Mouse (Mus musculus) lung, postnatal 25 days (tissue): ENCODE results near the gene Slc4a4.

ENCODE experiments used
- DNase-seq: peaks from one replicate; pipeline ENCODE4 v3.0.0; 2022; ENCODE audit warnings: low spot score

The Slc4a4 gene

GRCm38 (mm10) chr5:88886668-88887555 is at the start of gene Slc4a4:
Gene Slc4a4, plus strand, starts transcription at chr5:88886818.
- peak; percentile 37 for DNase-seq

GRCm38 (mm10) chr5:88840080-88840798 is 46.4 kb upstream of the Slc4a4 start:
- DNase-seq, result no peak

GRCm38 (mm10) chr5:88857311-88857710 is 29.3 kb upstream of the Slc4a4 start:
- DNase-seq, result no peak

- peak; percentile 4 for DNase-seq
Measured at GRCm38 (mm10) chr5:88857801-88858200, 28.8 kb upstream of the Slc4a4 start.

GRCm38 (mm10) chr5:88858226-88858625 is 28.4 kb upstream of the Slc4a4 start:
- no peak for DNase-seq

GRCm38 (mm10) chr5:88862163-88862562 is 24.5 kb upstream of the Slc4a4 start:
- no peak for DNase-seq

- no peak for DNase-seq
Measured at GRCm38 (mm10) chr5:88862794-88863193, 23.8 kb upstream of the Slc4a4 start.

- DNase-seq, result peak; percentile 39
Measured at GRCm38 (mm10) chr5:88884101-88884500, 2.5 kb upstream of the Slc4a4 start.

GRCm38 (mm10) chr5:88885503-88885902 is 1.1 kb upstream of the Slc4a4 start:
- DNase-seq, result no peak

- DNase-seq, result no peak
Measured at GRCm38 (mm10) chr5:88885944-88886343, 674 bp upstream of the Slc4a4 start.

- DNase-seq, result no peak
Measured at GRCm38 (mm10) chr5:88886349-88886667, 310 bp upstream of the Slc4a4 start.

GRCm38 (mm10) chr5:88887556-88888412 is 1.2 kb downstream of the Slc4a4 start:
- DNase-seq, result peak; percentile 35

GRCm38 (mm10) chr5:88888413-88888700 is 1.7 kb downstream of the Slc4a4 start:
- DNase-seq, result no peak

GRCm38 (mm10) chr5:88889326-88889725 is 2.7 kb downstream of the Slc4a4 start:
- DNase-seq, result no peak

- DNase-seq, result no peak
Measured at GRCm38 (mm10) chr5:88890146-88890545, 3.5 kb downstream of the Slc4a4 start.

GRCm38 (mm10) chr5:88896574-88896973 is 10.0 kb downstream of the Slc4a4 start:
- no peak for DNase-seq

- DNase-seq, result no peak
Measured at GRCm38 (mm10) chr5:88903111-88903510, 16.5 kb downstream of the Slc4a4 start.

- no peak for DNase-seq
Measured at GRCm38 (mm10) chr5:88903526-88903925, 16.9 kb downstream of the Slc4a4 start.

- DNase-seq, result no peak
Measured at GRCm38 (mm10) chr5:88904841-88905240, 18.2 kb downstream of the Slc4a4 start.

GRCm38 (mm10) chr5:88907615-88908014 is 21.0 kb downstream of the Slc4a4 start:
- DNase-seq, result no peak

- no peak for DNase-seq
Measured at GRCm38 (mm10) chr5:88912629-88913028, 26.0 kb downstream of the Slc4a4 start.

- no peak for DNase-seq
Measured at GRCm38 (mm10) chr5:88915082-88915481, 28.5 kb downstream of the Slc4a4 start.
